Mouse (Mus musculus) heart, postnatal 0 days (tissue): Measurements from ENCODE around the gene Fgfr2.

Experiments
- CTCF ChIP-seq: IDR thresholded peaks from 2 replicates; pipeline ENCODE4 v1.5.1; 2016; ENCODE audit warnings: antibody characterized with exemption, control low read depth, low read depth
- EP300 ChIP-seq: IDR thresholded peaks from 2 replicates; pipeline ENCODE4 v1.6.1; 2016; ENCODE audit warnings: antibody characterized with exemption, low read depth

GRCm38 (mm10) chr7:133052819-133053218 lies 70.3 kb downstream of the Fgfr2 start:
- TF ChIP-seq CTCF (no peak), EP300 (no peak)
